Comparison of ENCODE assay signal across 1 mouse cellular context in genomic region chr5:115563771-115564585, GRCm38 (mm10).
TF ChIP-seq lines count a peak whose summit lies in the region.

No protein-coding gene starts in this region.

TF ChIP-seq in MEL, 35 proteins besides CTCF, POLR2A, EP300 and RAD21 (continued from another document):
- TF ChIP-seq SMC3 (IDR thresholded peaks at IDR 0.05; ENCODE audit: low read depth, low read length) (peak; percentile 29), GABPA (IDR thresholded peaks at IDR 0.05; ENCODE audit: low read depth, low read length) (no peak), ZNF384 (IDR thresholded peaks at IDR 0.05; ENCODE audit: low read depth, low read length) (no peak), USF2 (IDR thresholded peaks at IDR 0.05; ENCODE audit: borderline replicate concordance in 1 of 2, insufficient read depth in 1 of 2, low read depth in 1 of 2, low read length in 2 of 2) (no peak), TBP (IDR thresholded peaks at IDR 0.05; ENCODE audit: low read depth, low read length) (no peak), MAX (IDR thresholded peaks at IDR 0.05; ENCODE audit: low read length) (no peak), GATA1 (IDR thresholded peaks at IDR 0.05; ENCODE audit: low read depth, low read length) (no peak), ZKSCAN1 (IDR thresholded peaks at IDR 0.05; ENCODE audit: low read depth, low read length) (no peak), SIN3A (IDR thresholded peaks at IDR 0.05; ENCODE audit: low read length) (peak; percentile 40), MYB (IDR thresholded peaks at IDR 0.05; ENCODE audit: low read depth, low read length) (peak; percentile 25), CHD2 (IDR thresholded peaks at IDR 0.05; ENCODE audit: low read length) (peak; percentile 38; the same call in 1 of the 2 replicates), NRF1 (IDR thresholded peaks at IDR 0.05; ENCODE audit: insufficient read depth, low read depth, low read length, poor library complexity, severe bottlenecking) (no peak), USF1 (IDR thresholded peaks at IDR 0.05; ENCODE audit: low read depth, low read length) (no peak), TAL1 (IDR thresholded peaks at IDR 0.05; ENCODE audit: low read length) (no peak), E2F4 (IDR thresholded peaks at IDR 0.05; ENCODE audit: borderline replicate concordance, low read depth, low read length) (no peak), ZMIZ1 (IDR thresholded peaks at IDR 0.05; ENCODE audit: low read depth, low read length) (peak; percentile 89), MYC (IDR thresholded peaks at IDR 0.05; ENCODE audit: low read depth, low read length) (0 out of 2 replicates have a peak, but pooled peaks have one; percentile 12), POLR2AphosphoS2 (IDR thresholded peaks at IDR 0.05; ENCODE audit: low read length) (peak; percentile 99), CHD1 (IDR thresholded peaks at IDR 0.05; ENCODE audit: low read depth, low read length) (0 out of 2 replicates have a peak, but pooled peaks have one; percentile 61), NELFE (IDR thresholded peaks at IDR 0.05; ENCODE audit: low read depth, low read length) (peak; percentile 48)
